Mouse (Mus musculus): ENCODE data around the gene P3h3.
"Not testable (repeated sequence)": the region's sequence is repeated elsewhere in the genome, so short reads cannot be mapped to it uniquely, and the experiment has no call there.

DNA sequence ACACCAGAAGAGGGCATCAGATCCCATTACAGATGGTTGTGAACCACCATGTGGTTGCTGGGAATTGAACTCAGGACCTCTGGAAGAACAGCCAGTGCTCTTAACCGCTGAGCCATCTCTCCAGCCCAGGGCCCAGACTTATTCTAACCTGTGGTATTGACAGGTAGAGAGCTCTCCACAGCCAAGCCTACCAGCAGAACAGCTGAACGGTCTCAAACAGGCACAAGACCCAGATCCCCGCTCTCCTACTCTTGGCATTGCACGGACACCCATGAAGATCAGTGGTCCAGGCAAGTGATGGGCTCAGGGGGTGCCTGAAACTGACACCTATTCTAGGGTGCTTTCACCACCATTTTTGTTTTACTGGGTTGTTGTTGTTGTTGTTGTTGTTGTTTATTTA is 26.4 kb downstream of the P3h3 start:
- not testable (repeated sequence) for TF ChIP-seq CTCF (IDR thresholded peaks at IDR 0.05; ENCODE audit: borderline replicate concordance, insufficient read depth, low read length); POLR2A (IDR thresholded peaks at IDR 0.05; ENCODE audit: low read depth, low read length)

Data from embryonic fibroblast, embryonic 13.5 days (primary cell).